Mouse (Mus musculus) kidney, adult 18-20 months (tissue): Measurements from ENCODE around the gene Eya3.
"Not testable (repeated sequence)": the region's sequence is repeated elsewhere in the genome, so short reads cannot be mapped to it uniquely, and the experiment has no call there.

Experiments used
- DNase-seq: peaks from one replicate; pipeline ENCODE4 v3.0.0; 2021

Eya3 gene

GRCm38 (mm10) chr4:132638461-132639190 lies at the start of gene Eya3:
Gene Eya3 (plus strand): TSS chr4:132638987.
- peak; percentile 95 for DNase-seq

DNA sequence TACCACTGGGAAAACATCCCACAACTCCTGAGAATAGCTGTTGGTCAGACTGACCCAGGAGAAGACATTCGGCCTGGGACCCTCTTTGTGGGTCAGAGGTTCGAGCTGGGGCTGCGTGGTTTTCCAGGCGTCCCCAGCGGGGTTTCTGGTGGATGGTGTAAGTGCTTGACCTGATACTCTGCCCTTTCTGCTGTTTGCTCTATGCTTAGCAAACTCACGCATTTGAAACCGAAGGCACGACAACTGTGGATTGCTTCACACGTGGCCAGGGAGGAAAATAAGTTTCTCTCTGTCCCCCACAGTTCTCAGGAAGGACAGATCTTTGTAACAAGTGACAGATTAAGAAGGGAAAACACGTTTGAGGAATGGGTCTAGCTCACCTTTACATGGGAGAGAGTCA lies 48.1 kb upstream of the Eya3 start:
- DNase-seq = no peak

- no peak for DNase-seq
Measured at GRCm38 (mm10) chr4:132592958-132593357, 45.8 kb upstream of the Eya3 start.

- DNase-seq = no peak
Measured at GRCm38 (mm10) chr4:132594191-132594590, 44.6 kb upstream of the Eya3 start.

DNA sequence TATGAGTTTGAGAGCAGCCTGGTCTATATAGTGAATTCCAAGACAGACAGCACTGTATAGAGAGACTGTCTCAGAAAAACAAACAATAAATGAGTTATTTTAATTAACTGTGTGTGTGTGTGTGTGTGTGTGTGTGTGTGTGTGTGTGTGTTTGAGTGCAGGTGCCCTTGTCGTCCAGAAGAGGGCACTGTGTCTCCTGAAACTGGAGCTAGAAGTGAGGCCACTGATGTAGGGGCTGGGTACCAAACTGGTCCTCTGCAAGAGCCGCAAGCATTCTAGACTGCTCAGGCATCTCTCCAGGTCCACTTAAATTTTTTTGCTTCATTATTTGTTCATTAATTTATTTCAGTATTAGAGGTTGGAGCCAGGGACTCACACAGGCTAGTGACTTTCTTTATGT lies 39.9 kb upstream of the Eya3 start:
- DNase-seq = no peak

DNA sequence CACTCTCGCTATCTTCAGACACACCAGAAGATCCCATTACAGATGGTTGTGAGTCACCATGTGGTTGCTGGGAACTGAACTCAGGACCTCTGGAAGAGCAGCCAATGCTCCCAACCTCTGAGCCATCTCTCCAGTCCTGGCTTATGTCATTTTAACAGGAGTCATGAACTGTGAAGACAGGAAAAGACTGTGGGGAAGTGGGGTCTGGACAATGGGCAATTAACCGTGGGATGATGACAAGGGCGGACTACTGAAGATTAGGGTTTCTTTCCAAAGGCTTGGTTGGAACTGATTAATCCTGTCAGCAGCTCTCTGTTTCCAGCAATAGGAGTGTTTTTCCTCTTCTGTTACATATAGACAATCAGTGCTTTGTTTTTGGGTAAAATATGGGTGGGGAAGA lies 39.0 kb upstream of the Eya3 start:
- no peak for DNase-seq

GRCm38 (mm10) chr4:132600465-132600864 lies 38.3 kb upstream of the Eya3 start:
- no peak for DNase-seq

GRCm38 (mm10) chr4:132601242-132601641 lies 37.5 kb upstream of the Eya3 start:
- not testable (repeated sequence) for DNase-seq

GRCm38 (mm10) chr4:132603468-132603867 lies 35.3 kb upstream of the Eya3 start:
- no peak for DNase-seq

- DNase-seq = no peak
Measured at GRCm38 (mm10) chr4:132605816-132606215, 33.0 kb upstream of the Eya3 start.

GRCm38 (mm10) chr4:132608147-132608546 lies 30.6 kb upstream of the Eya3 start:
- DNase-seq = no peak

DNA sequence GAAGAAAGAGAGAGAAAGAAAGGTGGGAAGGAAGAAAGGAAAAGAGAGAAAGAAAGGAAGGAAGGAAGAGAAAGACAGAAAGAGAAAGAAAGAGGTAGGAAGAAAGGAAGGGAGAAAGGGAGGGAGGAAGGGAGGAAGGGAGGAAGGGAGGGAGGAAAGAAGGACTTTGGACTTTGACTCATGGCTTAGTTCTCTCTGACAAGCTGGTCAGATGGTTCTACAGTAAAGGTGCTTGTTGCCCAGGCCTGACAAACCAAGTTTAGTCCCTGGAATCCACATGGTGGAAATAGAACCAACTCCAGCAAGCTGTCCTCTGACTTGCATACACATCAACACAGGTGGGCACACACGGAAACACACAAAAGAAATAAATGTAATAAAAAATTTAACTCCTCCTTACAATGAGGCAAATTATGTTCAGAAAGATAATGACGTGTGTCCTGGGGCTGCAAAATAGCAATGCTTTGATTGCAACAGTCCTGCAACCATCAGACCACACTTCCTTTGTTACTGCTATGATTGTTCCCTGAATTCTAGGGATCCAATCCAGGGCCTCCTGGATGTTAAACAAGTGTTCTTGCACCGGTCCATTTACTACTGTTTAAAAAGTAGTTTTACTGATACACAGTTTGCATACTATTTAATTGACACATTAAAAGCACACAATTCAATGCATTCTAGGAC lies 28.3 kb upstream of the Eya3 start:
- no peak for DNase-seq

DNA sequence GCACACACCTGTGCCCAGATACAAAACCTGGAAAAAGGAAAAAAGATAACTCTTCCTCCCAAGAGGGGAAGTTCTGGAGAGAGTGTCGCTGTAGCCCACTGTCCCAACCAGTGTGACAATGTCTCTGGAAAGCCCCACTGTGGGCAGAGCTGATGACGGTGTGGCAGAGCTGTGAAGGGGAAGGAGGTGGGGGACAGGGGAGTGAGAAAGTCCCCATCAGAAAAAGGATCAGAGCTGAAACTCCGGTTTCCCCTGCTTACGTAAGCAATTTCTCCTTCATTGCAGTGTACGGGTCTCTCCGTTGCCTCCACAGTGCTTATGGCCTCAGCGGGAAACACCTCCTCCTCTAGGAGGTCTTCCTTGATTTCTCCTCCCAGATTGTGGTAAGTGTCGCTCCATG lies 27.5 kb upstream of the Eya3 start:
- no peak for DNase-seq

DNA sequence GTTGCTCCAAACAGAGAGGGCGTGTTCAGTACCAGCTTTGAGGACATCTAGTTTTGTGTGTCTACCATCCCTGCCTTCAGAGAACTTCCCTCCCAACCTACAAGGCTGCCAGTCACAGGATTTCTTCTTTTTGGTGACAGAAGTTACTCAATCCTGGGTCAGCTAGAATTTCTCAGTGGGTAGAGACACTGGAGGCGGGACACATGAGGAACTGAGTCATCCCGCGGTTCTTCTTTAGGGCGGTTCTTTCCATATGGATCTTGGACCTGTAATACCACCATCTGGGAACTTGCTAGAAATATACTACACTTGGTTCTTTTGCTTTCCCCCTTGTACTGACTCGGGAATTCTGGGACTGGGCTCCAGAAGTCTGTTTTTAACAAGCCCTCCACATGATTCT lies 20.9 kb upstream of the Eya3 start:
- no peak for DNase-seq

- peak; percentile 17 for DNase-seq
Measured at GRCm38 (mm10) chr4:132618850-132619375, 19.9 kb upstream of the Eya3 start.

DNA sequence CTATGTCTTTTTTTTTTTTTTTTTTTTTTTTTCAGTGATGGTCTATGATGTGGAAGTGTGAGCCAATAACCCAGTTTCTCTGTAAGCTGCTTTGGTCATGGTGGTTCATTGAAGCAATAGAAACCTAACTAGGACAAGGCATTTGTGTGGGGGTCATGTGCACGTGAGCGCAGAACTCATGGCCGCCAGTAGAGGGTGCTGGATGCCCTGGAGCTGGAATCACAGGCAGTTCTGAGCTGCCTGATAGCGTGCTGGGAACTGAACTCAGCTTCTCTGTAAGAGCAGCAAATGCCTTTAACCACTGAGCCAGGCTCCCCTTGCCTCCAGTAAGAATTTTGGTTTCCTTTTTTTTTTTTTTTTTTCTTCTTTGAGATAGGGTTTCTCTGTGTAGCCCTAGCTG lies 18.7 kb upstream of the Eya3 start:
- DNase-seq = no peak

- no peak for DNase-seq
Measured at GRCm38 (mm10) chr4:132621287-132622068, 17.3 kb upstream of the Eya3 start.

- no peak for DNase-seq
Measured at GRCm38 (mm10) chr4:132624034-132624657, 14.6 kb upstream of the Eya3 start.

DNA sequence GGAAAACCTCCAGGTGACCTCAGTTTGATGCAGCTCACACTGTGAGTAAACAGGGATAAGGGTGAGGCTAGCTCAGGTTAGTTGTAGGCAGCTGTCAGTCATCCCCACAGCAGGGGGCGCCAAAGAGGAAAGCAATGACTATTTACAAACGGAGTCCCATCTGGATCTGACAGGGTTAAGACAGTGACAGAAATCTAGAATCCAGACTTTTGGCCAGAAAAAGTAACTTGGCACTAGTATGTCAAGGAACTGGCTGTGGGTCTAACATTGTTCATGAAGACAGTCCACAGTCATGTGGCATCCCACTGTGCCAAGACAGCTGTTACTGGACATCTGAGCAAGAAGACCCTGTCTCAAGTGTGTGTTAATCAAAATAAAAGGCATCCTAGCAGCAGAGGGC lies 10.0 kb upstream of the Eya3 start:
- peak; percentile 30 for DNase-seq

GRCm38 (mm10) chr4:132635971-132636370 lies 2.8 kb upstream of the Eya3 start:
- DNase-seq = no peak

DNA sequence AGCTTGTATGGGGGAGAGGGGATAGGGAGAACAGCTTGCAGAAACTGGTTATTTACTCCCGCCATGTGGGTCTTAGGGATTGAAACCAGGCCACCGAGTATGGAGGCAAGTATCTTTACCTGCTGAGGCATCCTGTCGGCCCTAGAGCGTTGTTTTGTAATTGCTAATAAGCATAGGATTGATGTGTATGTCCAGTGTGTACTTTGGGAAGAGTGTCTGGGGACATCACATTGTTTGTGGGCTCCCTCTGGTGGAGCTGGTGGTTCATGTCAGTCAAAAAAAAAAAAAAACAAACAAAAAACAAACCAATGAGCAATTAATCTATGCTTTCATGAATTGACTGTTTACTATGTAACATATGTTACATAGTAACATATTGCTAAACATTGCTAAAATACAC lies 2.2 kb upstream of the Eya3 start:
- no peak for DNase-seq

DNA sequence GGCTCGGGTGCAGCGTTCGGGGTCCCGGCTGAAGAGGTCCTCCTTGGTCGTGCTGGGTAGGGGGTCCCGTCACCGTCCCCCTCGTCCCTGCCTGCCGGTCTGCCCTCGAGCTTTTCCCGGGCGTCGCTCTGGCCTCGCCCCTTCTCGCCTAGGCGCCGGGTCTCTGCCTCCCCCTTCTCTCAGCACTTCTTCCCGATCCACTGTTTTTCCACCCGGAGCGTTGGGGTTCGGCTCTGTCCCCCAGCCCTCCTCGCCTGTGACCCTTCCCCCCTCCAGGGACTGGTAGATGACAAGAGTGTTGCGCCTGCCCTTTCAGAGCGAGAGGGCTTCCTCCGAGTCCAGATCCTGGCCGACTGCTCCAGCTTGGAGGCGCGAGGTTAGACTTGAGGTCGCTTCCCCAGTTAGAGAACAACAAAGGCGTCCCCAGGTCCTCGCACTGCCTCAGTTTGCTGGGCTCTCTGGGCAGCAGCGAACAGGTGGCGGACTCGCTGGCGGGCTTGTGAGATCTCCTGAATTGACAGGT lies 465 bp downstream of the Eya3 start:
- no peak for DNase-seq

- no peak for DNase-seq
Measured at GRCm38 (mm10) chr4:132647439-132647838, 8.7 kb downstream of the Eya3 start.
